Mouse (Mus musculus) intestine, embryonic 15.5 days (tissue): ENCODE data around the gene Arid1b. TPM values are rescaled to one million over a fixed set of nuclear protein-coding genes. Genes with fewer than 3 reads are reported as not detected.

Source experiments
- ATAC-seq: fragments of 200-750 bp; cut with Nextera tagmentation; 2 replicates; pipeline ENCODE4 v1.8.0; 2017; ENCODE audit warnings: moderate TSS enrichment, moderate library complexity
- H3K27ac ChIP-seq: fragments of 300-500 bp; sonication (generic); 2 replicates; pipeline ENCODE4 v1.5.1; 2015; ENCODE audit warnings: mild to moderate bottlenecking, inconsistent platforms
- H3K27me3 ChIP-seq: fragments of 300-500 bp; sonication (generic); replicated peaks from 2 replicates; pipeline ENCODE4 v1.6.1; 2015; ENCODE audit warnings: inconsistent platforms
- H3K36me3 ChIP-seq: fragments of 300-500 bp; sonication (generic); 2 replicates; pipeline ENCODE4 v1.6.1; 2015; ENCODE audit warnings: inconsistent platforms
- H3K4me1 ChIP-seq: fragments of 300-500 bp; sonication (generic); replicated peaks from 2 replicates; pipeline ENCODE4 v1.6.1; 2015; ENCODE audit warnings: inconsistent platforms
- H3K4me2 ChIP-seq: fragments of 300-500 bp; sonication (generic); replicated peaks from 2 replicates; pipeline ENCODE4 v1.6.1; 2015; ENCODE audit warnings: mild to moderate bottlenecking, inconsistent platforms
- H3K4me3 ChIP-seq: fragments of 300-500 bp; sonication (generic); replicated peaks from 2 replicates; pipeline ENCODE4 v1.5.1; 2015; ENCODE audit warnings: inconsistent platforms
- H3K9ac ChIP-seq: fragments of 300-500 bp; sonication (generic); 2 replicates; pipeline ENCODE4 v1.6.1; 2015; ENCODE audit warnings: inconsistent platforms
- H3K9me3 ChIP-seq: fragments of 300-500 bp; sonication (generic); 2 replicates; pipeline ENCODE4 v1.6.1; 2016; ENCODE audit warnings: inconsistent platforms
- WGBS: fragments of 180-500 bp; shearing (Covaris S2); methylation state at CpG from one replicate; pipeline ENCODE4 v1.1.7; 2015; 5-methylcytosine and 5-hydroxymethylcytosine counted together
- polyA plus RNA-seq: library from polyadenylated mRNA; unstranded; fragments of >200 nt; fragmentation: Nextera tagmentation; extraction: Ambion mirVana; gene quantifications from 2 replicates; pipeline ENCODE4 v1.2.1, GENCODE M21; 2015

Arid1b gene
- polyA plus RNA-seq, 1 experiment from 2014 or later, result 9.1 TPM

DNA sequence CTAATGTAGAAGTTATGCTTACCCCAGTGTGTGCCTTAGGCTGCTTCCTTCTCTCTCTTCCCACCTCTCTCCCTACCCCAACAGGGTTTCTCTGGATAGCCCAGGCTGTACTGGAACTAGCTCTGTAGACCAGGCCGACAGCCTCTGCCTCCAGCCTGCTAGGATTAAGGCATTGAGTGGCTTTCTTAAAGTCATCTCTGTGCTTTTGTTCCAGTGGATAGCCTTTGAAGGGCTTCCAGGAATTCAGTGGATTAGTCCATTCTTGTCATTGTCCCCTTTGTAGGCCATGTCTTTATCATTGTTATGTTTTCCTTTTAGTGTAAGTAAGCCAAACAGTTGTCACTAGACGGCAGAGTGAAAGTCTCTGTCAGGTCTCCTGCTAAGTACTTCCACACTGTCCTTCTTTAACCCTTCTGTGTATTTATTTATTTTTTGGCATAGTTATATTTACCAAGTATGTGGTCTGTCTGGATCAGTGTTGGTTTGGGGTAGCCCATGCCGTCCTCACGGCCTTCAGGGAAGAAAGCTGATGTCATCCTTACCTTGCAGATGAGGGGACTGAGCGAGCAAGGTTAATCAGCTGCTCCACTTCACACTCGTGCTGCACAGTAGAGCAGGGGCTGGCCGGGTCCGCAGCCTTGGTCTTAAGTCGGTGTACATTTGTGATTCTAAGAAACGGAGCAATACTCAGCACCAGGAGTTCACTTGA lies 58.1 kb downstream of the Arid1b start:
- ATAC-seq, result no peak
- H3K36me3 ChIP-seq, result no peaks in the 10 kb centered on the region; the same call in 1 of the 2 replicates
- H3K4me1 ChIP-seq, result peaks cover 34% of the 10 kb centered on the region
- no peaks in the 10 kb centered on the region for H3K9me3 ChIP-seq
- H3K9ac ChIP-seq, result no peak overlapping the region
- H3K4me3 ChIP-seq, result no peak overlapping the region
- H3K27me3 ChIP-seq, result no peaks in the 10 kb centered on the region
- no peak overlapping the region for H3K4me2 ChIP-seq
- no peak overlapping the region for H3K27ac ChIP-seq
- 70% methylated on average over 10 of the region's 10 CpGs for WGBS

DNA sequence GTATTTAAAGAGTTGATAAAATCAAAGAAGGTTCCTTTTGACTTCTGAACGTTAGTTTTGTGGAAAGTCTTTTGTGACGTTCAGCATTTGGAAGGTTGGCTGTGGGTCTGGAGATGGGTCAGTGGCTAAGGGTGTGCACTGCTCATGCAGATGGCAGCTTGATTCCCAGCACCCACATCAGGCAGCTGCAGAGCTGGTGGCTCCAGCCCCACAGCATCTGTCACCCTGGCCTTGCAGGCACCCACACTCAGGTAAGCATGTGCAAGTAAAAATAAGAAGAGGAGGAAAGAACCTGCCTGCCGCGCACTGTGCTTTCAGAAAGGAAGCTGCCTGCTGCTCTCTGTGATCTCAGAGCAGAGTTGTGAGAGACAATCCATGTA lies 58.7 kb downstream of the Arid1b start:
- ATAC-seq, result peak; percentile 17
- Histone ChIP-seq H3K9me3 (no peaks in the 10 kb centered on the region), H3K9ac (no peak overlapping the region), H3K4me3 (no peak overlapping the region), H3K27ac (no peak overlapping the region), H3K36me3 (no peaks in the 10 kb centered on the region; the same call in 1 of the 2 replicates), H3K4me1 (peaks cover 39% of the 10 kb centered on the region), H3K4me2 (no peak overlapping the region), H3K27me3 (no peaks in the 10 kb centered on the region)
- 78% methylated on average over 4 of the region's 4 CpGs for WGBS

DNA sequence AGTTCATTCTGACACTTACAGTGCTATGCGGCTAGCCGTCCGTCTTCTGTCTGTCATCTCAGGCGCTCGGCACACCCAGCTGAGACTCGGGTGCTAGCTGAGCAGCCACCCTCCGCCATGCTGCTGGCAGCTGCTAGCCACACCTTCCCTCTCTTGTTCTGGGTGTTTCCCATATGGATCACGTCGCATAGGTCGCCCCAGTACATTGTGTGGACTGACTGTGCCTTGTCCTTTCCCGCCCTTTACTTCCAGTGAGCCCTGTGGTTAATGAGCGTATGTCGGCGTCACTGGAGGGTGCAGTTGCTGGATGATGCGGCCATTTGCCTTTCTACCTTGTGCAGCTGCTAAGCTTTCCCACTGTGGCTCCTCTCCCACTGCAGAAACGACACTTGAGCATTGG lies 59.1 kb downstream of the Arid1b start:
- no peaks in the 10 kb centered on the region for H3K9me3 ChIP-seq
- WGBS, result 56% methylated on average over 16 of the region's 16 CpGs
- peaks cover 42% of the 10 kb centered on the region for H3K4me1 ChIP-seq
- H3K36me3 ChIP-seq, result no peaks in the 10 kb centered on the region; the same call in 1 of the 2 replicates
- H3K4me3 ChIP-seq, result no peak overlapping the region
- ATAC-seq, result peak; percentile 88
- H3K27ac ChIP-seq, result no peak overlapping the region
- H3K4me2 ChIP-seq, result no peak overlapping the region
- H3K27me3 ChIP-seq, result no peaks in the 10 kb centered on the region
- H3K9ac ChIP-seq, result no peak overlapping the region

DNA sequence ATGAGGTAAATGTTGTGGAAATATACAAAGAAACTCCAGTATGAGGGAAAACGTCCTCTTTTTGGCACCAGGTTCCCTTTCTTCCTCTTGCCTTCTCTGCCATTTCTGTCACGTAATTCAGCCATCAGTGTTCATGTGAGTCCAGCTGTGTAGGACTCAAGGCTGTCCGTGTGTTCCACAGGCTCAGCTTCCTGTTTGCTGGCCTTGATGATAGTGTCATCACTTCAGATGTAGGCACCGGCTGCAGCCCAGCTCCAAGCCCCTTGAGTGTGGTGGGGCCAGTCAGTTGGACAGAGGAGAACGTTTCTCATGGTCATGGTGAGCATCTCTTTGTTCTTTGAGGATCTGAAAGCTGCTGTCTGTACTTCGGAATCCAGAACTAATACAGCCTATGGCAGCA lies 61.3 kb downstream of the Arid1b start:
- H3K27ac ChIP-seq, result no peak overlapping the region
- H3K4me2 ChIP-seq, result no peak overlapping the region
- no peak overlapping the region for H3K9ac ChIP-seq
- H3K27me3 ChIP-seq, result no peaks in the 10 kb centered on the region
- H3K4me1 ChIP-seq, result peaks cover 58% of the 10 kb centered on the region
- H3K4me3 ChIP-seq, result no peak overlapping the region
- H3K9me3 ChIP-seq, result no peaks in the 10 kb centered on the region
- no peaks in the 10 kb centered on the region; the same call in 1 of the 2 replicates for H3K36me3 ChIP-seq
- no peak for ATAC-seq
- WGBS, result 59% methylated on average over 6 of the region's 6 CpGs

DNA sequence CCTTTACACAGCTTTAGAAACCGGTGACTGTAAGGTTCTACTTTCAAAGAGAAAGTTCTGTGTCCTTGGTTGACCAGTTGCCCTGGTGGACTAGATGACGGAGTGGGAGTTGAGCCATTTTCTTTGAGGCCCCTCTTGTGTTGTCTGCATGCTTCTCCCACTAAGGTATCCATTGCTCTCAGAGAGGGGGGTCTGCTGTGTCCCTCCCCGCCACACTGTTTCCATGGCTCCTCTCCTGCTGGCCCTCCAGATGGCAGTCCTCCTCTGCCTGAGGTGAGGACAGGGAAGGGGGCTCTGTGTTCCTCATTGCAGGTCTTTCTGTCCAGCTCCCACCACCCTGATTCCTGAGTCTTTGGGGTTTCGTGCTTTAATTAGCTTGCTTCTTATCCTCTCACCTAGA lies 62.5 kb downstream of the Arid1b start:
- Histone ChIP-seq H3K36me3 (no peaks in the 10 kb centered on the region; the same call in 1 of the 2 replicates), H3K4me1 (peaks cover 63% of the 10 kb centered on the region), H3K27me3 (no peaks in the 10 kb centered on the region), H3K9ac (no peak overlapping the region), H3K27ac (0 out of 2 replicates have a peak overlapping the region, but pooled peaks have one; percentile 78), H3K4me3 (no peak overlapping the region), H3K9me3 (no peaks in the 10 kb centered on the region), H3K4me2 (no peak overlapping the region)
- WGBS, result 72% methylated on average over 4 of the region's 4 CpGs
- no peak for ATAC-seq

DNA sequence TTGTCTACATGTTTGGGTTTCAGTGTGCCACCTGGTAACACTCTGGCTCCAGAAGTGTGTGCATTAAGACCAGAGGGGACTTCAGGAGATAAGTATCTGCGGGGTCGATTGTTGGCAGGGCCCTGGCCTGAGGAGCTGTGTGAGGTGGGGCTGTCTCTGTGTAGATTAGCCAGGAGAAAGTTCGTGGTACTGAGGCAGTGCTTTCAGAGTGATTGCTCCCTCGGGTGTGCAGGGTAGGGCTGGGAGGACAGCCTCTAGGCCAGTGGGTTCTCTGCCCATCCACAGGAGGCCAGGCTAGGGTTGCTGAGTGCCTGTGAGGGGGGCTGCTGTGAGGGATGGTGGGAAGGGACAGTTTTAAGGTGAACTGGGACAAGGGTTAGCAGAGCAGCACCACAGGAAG lies 63.2 kb downstream of the Arid1b start:
- H3K4me2 ChIP-seq, result peak overlapping the region; percentile 19; the same call in 1 of the 2 replicates
- 7% methylated on average over 4 of the region's 4 CpGs for WGBS
- no peak for ATAC-seq
- H3K9ac ChIP-seq, result peak overlapping the region; percentile 10; the same call in 1 of the 2 replicates
- H3K9me3 ChIP-seq, result no peaks in the 10 kb centered on the region
- peak overlapping the region; percentile 78 for H3K27ac ChIP-seq
- no peaks in the 10 kb centered on the region; the same call in 1 of the 2 replicates for H3K36me3 ChIP-seq
- H3K4me3 ChIP-seq, result no peak overlapping the region
- H3K27me3 ChIP-seq, result no peaks in the 10 kb centered on the region
- peaks cover 59% of the 10 kb centered on the region for H3K4me1 ChIP-seq

DNA sequence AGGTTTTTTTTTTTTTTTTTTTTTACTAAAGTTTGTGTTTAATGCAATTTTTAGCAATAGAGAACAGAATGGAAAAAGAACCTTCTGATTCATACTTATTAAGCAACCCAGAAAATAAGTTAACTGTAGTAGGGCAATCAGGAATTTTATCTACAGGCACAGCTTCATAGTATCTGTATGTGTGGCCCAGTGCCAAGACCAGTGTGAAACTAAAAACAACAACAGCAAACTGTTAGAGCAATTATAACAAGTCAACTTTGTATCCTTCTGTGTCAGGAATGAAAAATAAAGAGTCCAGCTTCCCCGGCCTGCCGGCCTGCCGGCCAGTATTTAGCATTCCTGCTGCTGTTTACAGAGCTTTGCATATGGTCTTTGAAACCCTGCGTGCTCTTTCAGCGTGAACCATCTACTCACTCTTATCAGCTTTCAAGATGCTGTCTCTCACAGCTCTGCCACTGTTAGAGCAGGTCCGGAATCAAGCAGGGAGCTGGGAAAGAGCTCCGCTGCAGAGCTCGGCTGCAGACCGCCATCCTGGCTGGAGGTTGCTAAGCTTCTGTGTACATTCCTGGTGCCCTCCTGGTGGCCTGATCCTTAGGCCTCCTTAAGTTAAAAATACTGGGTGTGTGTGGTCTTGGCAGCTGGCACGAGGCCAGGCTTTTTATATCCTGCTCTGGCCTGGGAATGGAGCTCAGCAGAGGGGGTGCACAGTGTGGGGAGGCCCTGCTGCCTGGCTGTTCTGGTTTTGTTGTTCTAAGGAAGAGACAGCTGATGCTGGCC lies 64.0 kb downstream of the Arid1b start:
- WGBS, result 5% methylated on average over 10 of the region's 10 CpGs
- peak overlapping the region; percentile 47 for H3K4me2 ChIP-seq
- peaks cover 54% of the 10 kb centered on the region for H3K4me1 ChIP-seq
- peak; percentile 84 for ATAC-seq
- no peak overlapping the region for H3K4me3 ChIP-seq
- H3K9ac ChIP-seq, result no peak overlapping the region
- peak overlapping the region; percentile 81 for H3K27ac ChIP-seq
- no peaks in the 10 kb centered on the region for H3K9me3 ChIP-seq
- H3K36me3 ChIP-seq, result no peaks in the 10 kb centered on the region; the same call in 1 of the 2 replicates
- H3K27me3 ChIP-seq, result no peaks in the 10 kb centered on the region

DNA sequence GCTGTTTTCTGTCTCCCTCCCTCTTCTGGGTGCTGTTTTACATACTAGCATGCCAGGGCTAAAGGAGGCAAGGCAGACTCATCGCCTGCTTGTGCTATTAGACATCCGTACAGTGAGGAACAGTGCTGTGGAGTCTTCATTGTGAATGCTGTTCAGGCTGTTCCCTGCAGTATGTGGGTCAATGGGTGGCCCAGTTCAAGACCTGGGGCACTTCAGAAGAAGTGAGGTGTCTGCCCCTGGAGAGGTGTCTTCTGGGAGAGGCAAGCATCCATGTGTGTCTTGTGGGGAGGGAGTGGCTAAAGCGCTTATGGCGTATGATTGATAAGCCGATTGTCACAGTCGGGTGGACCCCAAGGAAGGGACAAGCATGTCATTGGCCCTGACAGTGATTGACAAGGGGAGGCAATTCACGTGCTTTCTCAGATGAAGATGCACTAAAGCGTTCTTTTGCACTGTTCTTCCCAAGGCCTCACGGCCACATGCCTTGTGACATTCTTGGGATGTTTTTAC lies 65.0 kb downstream of the Arid1b start:
- Histone ChIP-seq H3K4me1 (peaks cover 51% of the 10 kb centered on the region), H3K9me3 (no peaks in the 10 kb centered on the region), H3K36me3 (no peaks in the 10 kb centered on the region), H3K27me3 (no peaks in the 10 kb centered on the region), H3K9ac (no peak overlapping the region), H3K27ac (peak overlapping the region; percentile 1; the same call in 1 of the 2 replicates), H3K4me2 (no peak overlapping the region), H3K4me3 (no peak overlapping the region)
- ATAC-seq, result no peak
- WGBS, result 63% methylated on average over 9 of the region's 9 CpGs

DNA sequence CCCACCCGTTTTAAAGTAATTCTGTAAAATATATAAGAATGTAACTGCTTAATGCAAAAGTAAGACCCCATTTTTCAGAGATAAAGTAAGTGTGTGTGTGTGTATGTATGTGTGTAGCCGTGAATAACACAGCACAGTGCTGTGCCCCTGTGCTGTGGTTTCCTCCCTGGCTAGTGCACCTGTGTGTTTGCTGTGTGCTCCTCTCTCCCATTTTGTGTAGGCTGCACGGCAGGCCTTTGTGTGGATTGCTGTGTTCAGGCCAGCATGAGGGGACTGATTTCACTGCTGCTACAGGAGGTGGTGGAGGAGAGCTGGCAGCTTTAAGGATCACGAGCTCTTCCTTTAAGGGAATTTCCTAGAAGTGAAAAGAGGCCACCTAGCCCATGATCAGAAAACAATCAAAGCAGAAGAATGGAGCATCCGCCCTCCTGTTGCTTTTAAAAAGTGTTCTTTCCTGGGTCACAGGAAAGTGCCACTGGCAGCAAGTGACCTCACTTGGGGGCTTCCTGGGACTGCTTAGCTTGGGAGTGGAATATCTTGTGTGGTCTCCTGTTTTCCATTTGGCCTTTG lies 66.5 kb downstream of the Arid1b start:
- H3K9me3 ChIP-seq, result no peaks in the 10 kb centered on the region
- no peak overlapping the region for H3K4me3 ChIP-seq
- no peak overlapping the region for H3K4me2 ChIP-seq
- H3K27me3 ChIP-seq, result no peaks in the 10 kb centered on the region
- no peaks in the 10 kb centered on the region for H3K36me3 ChIP-seq
- H3K27ac ChIP-seq, result no peak overlapping the region
- H3K9ac ChIP-seq, result no peak overlapping the region
- 61% methylated on average over 5 of the region's 5 CpGs for WGBS
- peaks cover 52% of the 10 kb centered on the region for H3K4me1 ChIP-seq
- ATAC-seq, result no peak

DNA sequence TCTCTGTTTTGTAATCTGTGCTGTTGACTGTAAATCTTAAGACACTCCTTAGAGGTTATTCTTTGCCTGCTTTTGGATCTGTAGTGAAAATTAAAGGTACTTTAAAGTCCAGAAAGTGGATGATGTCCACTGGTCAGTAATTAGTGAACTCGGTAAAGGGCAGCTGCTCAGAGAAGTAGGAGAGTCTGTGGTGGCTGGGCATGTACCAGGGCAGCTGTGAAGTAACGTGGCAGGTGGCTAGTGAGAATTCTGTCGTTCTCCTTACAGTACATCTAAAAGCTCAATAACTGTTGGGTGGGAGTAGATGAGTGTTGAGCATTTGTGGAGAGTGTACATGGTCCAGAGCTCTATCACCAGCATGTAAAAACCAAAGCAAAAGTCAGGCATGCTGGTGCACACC lies 67.1 kb downstream of the Arid1b start:
- ATAC-seq, result no peak
- Histone ChIP-seq H3K4me2 (no peak overlapping the region), H3K27me3 (no peaks in the 10 kb centered on the region), H3K9me3 (no peaks in the 10 kb centered on the region), H3K9ac (no peak overlapping the region), H3K27ac (no peak overlapping the region), H3K4me1 (peaks cover 51% of the 10 kb centered on the region), H3K4me3 (no peak overlapping the region), H3K36me3 (no peaks in the 10 kb centered on the region)
- WGBS, result 72% methylated on average over 3 of the region's 3 CpGs

DNA sequence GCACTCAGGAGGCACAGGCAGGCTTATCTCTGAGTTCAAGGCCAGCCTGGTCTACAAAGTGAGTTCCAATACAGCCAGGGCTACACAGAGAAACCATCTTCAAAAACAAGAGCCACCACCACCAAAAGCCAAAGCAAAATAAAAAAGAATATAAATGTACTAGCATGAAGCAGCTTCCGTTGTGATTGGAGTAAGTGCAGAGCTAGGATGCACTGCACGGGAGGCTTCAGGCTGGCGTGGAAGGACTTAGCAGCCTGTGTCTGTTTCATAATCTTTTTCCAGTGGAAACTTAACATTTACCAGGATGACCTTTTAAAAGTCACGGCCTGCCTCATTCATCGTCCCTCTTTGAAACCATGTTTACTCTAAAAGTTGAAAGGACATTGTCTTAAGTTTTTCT lies 67.5 kb downstream of the Arid1b start:
- no peak overlapping the region for H3K4me2 ChIP-seq
- H3K4me3 ChIP-seq, result no peak overlapping the region
- no peaks in the 10 kb centered on the region for H3K9me3 ChIP-seq
- no peak overlapping the region for H3K27ac ChIP-seq
- no peak overlapping the region for H3K9ac ChIP-seq
- peaks cover 47% of the 10 kb centered on the region for H3K4me1 ChIP-seq
- WGBS, result 54% methylated on average over 5 of the region's 5 CpGs
- H3K36me3 ChIP-seq, result no peaks in the 10 kb centered on the region
- ATAC-seq, result no peak
- no peaks in the 10 kb centered on the region for H3K27me3 ChIP-seq

DNA sequence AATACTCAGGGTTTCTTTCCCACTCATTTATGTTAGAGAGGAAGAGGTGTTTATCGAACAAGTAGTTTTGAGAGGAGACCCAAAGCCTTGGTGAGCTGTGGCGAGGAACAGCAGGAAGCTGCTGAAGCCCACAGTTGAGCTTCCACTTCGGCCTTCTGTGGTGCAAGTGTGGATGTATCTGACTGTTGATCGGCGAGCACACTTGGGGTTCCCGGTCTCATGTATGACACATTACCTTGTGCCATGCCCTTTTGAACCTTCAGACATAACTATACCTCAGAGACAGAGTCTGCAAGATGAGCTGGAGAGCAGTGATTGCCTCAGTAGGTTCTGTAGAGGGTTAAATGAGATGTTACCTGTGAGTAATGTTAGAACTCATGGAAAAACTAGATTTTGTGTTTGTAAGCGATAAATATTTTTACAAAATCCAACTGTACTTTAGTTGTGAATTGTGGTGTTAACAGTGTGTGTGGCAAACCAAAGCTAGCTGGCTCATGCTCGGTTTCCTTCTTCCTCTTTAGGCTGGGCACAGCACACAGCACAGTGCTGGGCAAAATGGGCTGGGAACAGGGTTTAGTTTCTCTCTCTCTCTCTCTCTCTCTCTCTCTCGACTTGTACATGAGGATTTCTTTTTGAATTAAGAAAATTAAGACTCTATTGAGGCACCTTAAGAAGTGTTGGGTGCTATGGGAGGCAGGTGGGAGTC lies 69.5 kb downstream of the Arid1b start:
- Histone ChIP-seq H3K4me2 (no peak overlapping the region), H3K9me3 (no peaks in the 10 kb centered on the region), H3K4me3 (no peak overlapping the region), H3K4me1 (peaks cover 40% of the 10 kb centered on the region), H3K27me3 (no peaks in the 10 kb centered on the region), H3K36me3 (no peaks in the 10 kb centered on the region), H3K27ac (no peak overlapping the region), H3K9ac (no peak overlapping the region)
- no peak for ATAC-seq
- 85% methylated on average over 9 of the region's 9 CpGs for WGBS
